Mouse (Mus musculus) CH12.LX (cell line): ENCODE data around the gene Znfx1. TPM values are rescaled to one million over a fixed set of nuclear protein-coding genes. Genes with fewer than 3 reads are reported as not detected.

Source experiments
- DNase-seq: peaks from one replicate; pipeline ENCODE4 v3.0.0-alpha.2; 2013; ENCODE audit errors: extremely low read depth
- H3K27ac ChIP-seq: 2 replicates; pipeline ENCODE4 v1.5.1; 2012; ENCODE audit warnings: low read depth, mild to moderate bottlenecking, control low read depth, moderate library complexity; ENCODE audit not compliant: insufficient read depth
- H3K27me3 ChIP-seq: replicated peaks from 2 replicates; pipeline ENCODE3; 2012; ENCODE audit warnings: inconsistent platforms
- H3K36me3 ChIP-seq, 2 experiments: replicated peaks in 1 of 2; 2 replicates each; pipeline versions ENCODE3 to v1.6.1; 2012; ENCODE audit warnings: inconsistent platforms in 1 of 2, low read length in 1 of 2, mild to moderate bottlenecking in 1 of 2, mixed read lengths in 1 of 2, moderate library complexity in 1 of 2; ENCODE audit not compliant: control insufficient read depth in 1 of 2, insufficient read depth in 1 of 2
- H3K4me1 ChIP-seq, 2 experiments: 2 replicates each; pipeline ENCODE4 v1.6.1; 2012; ENCODE audit warnings: inconsistent platforms in 1 of 2, moderate library complexity in 1 of 2; ENCODE audit not compliant: insufficient read depth in 2 of 2, control insufficient read depth in 1 of 2
- H3K4me2 ChIP-seq: 2 replicates; pipeline ENCODE4 v1.6.1; 2012; ENCODE audit warnings: low read depth, mild to moderate bottlenecking, control low read depth; ENCODE audit not compliant: poor library complexity, insufficient read depth, severe bottlenecking
- H3K4me3 ChIP-seq, 3 experiments: fragments of 150-350 bp in 1 of 3; sonication (generic) in 1 of 3; replicated peaks in 1 of 3; 2 replicates each; pipeline versions ENCODE3 to v1.5.1; 2011 to 2012; ENCODE audit warnings: low read depth in 2 of 3, low read length in 2 of 3, mild to moderate bottlenecking in 2 of 3, moderate library complexity in 2 of 3, control low read depth in 1 of 3, improper control_type of control experiment in 1 of 3, inconsistent platforms in 1 of 3, mixed read lengths in 1 of 3; ENCODE audit not compliant: poor library complexity in 1 of 3
- H3K79me2 ChIP-seq: replicated peaks from 2 replicates; pipeline ENCODE4 v1.6.1; 2012; ENCODE audit warnings: mild to moderate bottlenecking, moderate library complexity; ENCODE audit not compliant: control insufficient read depth, poor library complexity, insufficient read depth, severe bottlenecking; ENCODE audit errors: extremely low read depth
- H3K9ac ChIP-seq: 2 replicates; pipeline ENCODE4 v1.6.1; 2012; ENCODE audit warnings: low read depth, mild to moderate bottlenecking, control low read depth, moderate library complexity; ENCODE audit not compliant: insufficient read depth
- H3K9me3 ChIP-seq: replicated peaks from 2 replicates; pipeline ENCODE3; 2012; ENCODE audit warnings: low read length, inconsistent platforms, mixed read lengths
- BHLHE40 ChIP-seq: IDR thresholded peaks from 2 replicates; pipeline ENCODE4 v1.6.1; 2011; ENCODE audit warnings: mild to moderate bottlenecking, low read depth, low read length, improper control_type of control experiment
- CTCF ChIP-seq, 2 experiments: IDR thresholded peaks in 1 of 2; conservative IDR thresholded peaks in 1 of 2; 2 replicates each; pipeline ENCODE4 v1.5.1; 2011 to 2012; ENCODE audit warnings: low read depth in 2 of 2, low read length in 2 of 2, improper control_type of control experiment in 1 of 2, inconsistent platforms in 1 of 2, mild to moderate bottlenecking in 1 of 2, moderate library complexity in 1 of 2
- E2F4 ChIP-seq: IDR thresholded peaks from 2 replicates; pipeline ENCODE4 v1.6.1; 2011; ENCODE audit warnings: low read depth, low read length, improper control_type of control experiment; ENCODE audit not compliant: insufficient replicate concordance
- ELF1 ChIP-seq: IDR thresholded peaks from 2 replicates; pipeline ENCODE4 v1.6.1; 2014; ENCODE audit warnings: low read depth, mild to moderate bottlenecking, inconsistent platforms, low read length, improper control_type of control experiment
- HCFC1 ChIP-seq: IDR thresholded peaks from 2 replicates; pipeline ENCODE4 v1.6.1; 2012; ENCODE audit warnings: low read depth, mild to moderate bottlenecking, inconsistent platforms, low read length, improper control_type of control experiment
- JUND ChIP-seq: conservative IDR thresholded peaks from 2 replicates; pipeline ENCODE4 v1.6.1; 2011; ENCODE audit warnings: low read depth, low read length, improper control_type of control experiment
- KAT2A ChIP-seq: IDR thresholded peaks from 2 replicates; pipeline ENCODE4 v1.6.1; 2012; ENCODE audit warnings: low read length, improper control_type of control experiment, inconsistent platforms; ENCODE audit not compliant: insufficient replicate concordance
- MAFK ChIP-seq: IDR thresholded peaks from 2 replicates; pipeline ENCODE4 v1.6.1; 2011; ENCODE audit warnings: low read length, improper control_type of control experiment; ENCODE audit not compliant: insufficient replicate concordance
- MAX ChIP-seq: IDR thresholded peaks from 2 replicates; pipeline ENCODE4 v1.6.1; 2011; ENCODE audit warnings: low read length, improper control_type of control experiment
- MEF2A ChIP-seq: IDR thresholded peaks from 2 replicates; pipeline ENCODE4 v1.6.1; 2014; ENCODE audit warnings: low read depth, mild to moderate bottlenecking, inconsistent platforms, low read length, improper control_type of control experiment, borderline replicate concordance
- NRF1 ChIP-seq: IDR thresholded peaks from 2 replicates; pipeline ENCODE4 v1.6.1; 2014; ENCODE audit warnings: low read depth, mild to moderate bottlenecking, inconsistent platforms, low read length, improper control_type of control experiment, moderate library complexity
- POLR2A ChIP-seq: IDR thresholded peaks from 2 replicates; pipeline ENCODE4 v1.6.1; 2011; ENCODE audit warnings: low read depth, mild to moderate bottlenecking, improper control_type of control experiment, low read length
- RAD21 ChIP-seq: IDR thresholded peaks from 2 replicates; pipeline ENCODE4 v1.6.1; 2011; ENCODE audit warnings: low read depth, mild to moderate bottlenecking, low read length, improper control_type of control experiment, moderate library complexity
- TCF12 ChIP-seq: IDR thresholded peaks from 2 replicates; pipeline ENCODE4 v1.6.1; 2014; ENCODE audit warnings: low read depth, mild to moderate bottlenecking, inconsistent platforms, low read length, improper control_type of control experiment
- USF2 ChIP-seq: conservative IDR thresholded peaks from 2 replicates; pipeline ENCODE4 v1.6.1; 2011; ENCODE audit warnings: low read depth, low read length, improper control_type of control experiment
- ZMIZ1 ChIP-seq: IDR thresholded peaks from 2 replicates; pipeline ENCODE4 v1.6.1; 2012; ENCODE audit warnings: low read depth, mild to moderate bottlenecking, inconsistent platforms, low read length, improper control_type of control experiment
- ZNF384 ChIP-seq: IDR thresholded peaks from 2 replicates; pipeline ENCODE4 v1.6.1; 2012; ENCODE audit warnings: low read depth, low read length, improper control_type of control experiment, inconsistent platforms
- dilution Hi-C: fragments of 300-500 bp; cut with MboI; formaldehyde crosslinking; loops from 2 replicates; pipeline ENCODE4 v1.14.3; 2020; ENCODE audit warnings: low sequenced_read_pairs; ENCODE audit not compliant: extremely low pct_unique_long_range_greater_than_20kb, extremely low pct_ligation_motif_present
- in situ Hi-C: fragments of 300-500 bp; cut with MboI; formaldehyde crosslinking; loops from 3 replicates; pipeline ENCODE4 v1.14.3; 2019; ENCODE audit warnings: low sequenced_read_pairs, low pct_ligation_motif_present, low pct_unique_long_range_greater_than_20kb, mixed read lengths
- polyA plus RNA-seq: library from polyadenylated mRNA; unstranded; fragments of >175 nt; gene quantifications from 2 replicates; pipeline ENCODE4 v1.2.1, GENCODE M21; 2012; ENCODE audit warnings: low read depth; ENCODE audit not compliant: insufficient read length
- total RNA-seq, 2 experiments: library from RNA; depleted of rRNA; stranded (reverse); fragments of 300-350 nt in 1 of 2; fragments of >200 nt in 1 of 2; gene quantifications; 2 replicates each; pipeline ENCODE4 v1.2.3; 2012 to 2014

Gene Znfx1
- total and polyA plus RNA-seq, 3 experiments = 5.1 to 9.0 (median 8.1) TPM

DNA sequence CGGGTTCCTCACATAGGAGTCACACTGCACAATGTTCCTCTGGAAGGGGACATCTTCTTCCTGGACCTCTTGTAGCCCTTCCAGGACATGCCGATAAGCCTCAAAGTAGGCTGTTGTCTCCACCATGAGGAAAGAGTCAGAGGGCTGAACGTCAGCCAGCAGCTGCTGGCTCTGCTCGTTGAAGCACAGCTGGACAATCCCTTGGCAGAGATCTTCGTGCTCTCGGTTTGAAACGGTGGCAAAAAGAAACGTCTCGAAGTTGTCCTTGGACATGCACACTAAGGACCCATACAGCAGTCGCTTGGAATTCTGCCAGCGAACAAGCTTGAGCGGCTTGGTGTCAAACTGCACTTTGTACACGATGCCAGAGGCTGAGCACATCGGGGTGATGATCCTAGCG lies 7.4 kb downstream of the Znfx1 start:
- in situ Hi-C loops (no loop called here), dilution Hi-C loops (no loop called here)
- TF ChIP-seq CTCF (conservative IDR thresholded peaks at IDR 0.05 in 1 of 2, IDR thresholded peaks at IDR 0.05 in 1 of 2; ENCODE audit: low read depth in 2 of 2, low read length in 2 of 2) (no peak), RAD21 (no peak), USF2 (no peak), E2F4 (no peak), TCF12 (no peak), BHLHE40 (no peak), ZNF384 (no peak), MEF2A (no peak), HCFC1 (no peak), MAFK (no peak)
- peaks cover 0 to 48% of the 10 kb centered on the region in 2 experiments; a peak in 2 of 4 replicates for H3K4me1 ChIP-seq
- no peak overlapping the region for H3K27ac ChIP-seq
- no peak overlapping the region for H3K4me2 ChIP-seq
- H3K9me3 ChIP-seq = no peaks in the 10 kb centered on the region
- no peak overlapping the region for H3K4me3 ChIP-seq
- no peak overlapping the region for H3K9ac ChIP-seq
- H3K27me3 ChIP-seq = no peaks in the 10 kb centered on the region
- peaks cover 42 to 71% of the 10 kb centered on the region in 2 experiments for H3K36me3 ChIP-seq
- no peaks in the 10 kb centered on the region; the same call in none of the 2 replicates for H3K79me2 ChIP-seq
- DNase-seq = no peak

DNA sequence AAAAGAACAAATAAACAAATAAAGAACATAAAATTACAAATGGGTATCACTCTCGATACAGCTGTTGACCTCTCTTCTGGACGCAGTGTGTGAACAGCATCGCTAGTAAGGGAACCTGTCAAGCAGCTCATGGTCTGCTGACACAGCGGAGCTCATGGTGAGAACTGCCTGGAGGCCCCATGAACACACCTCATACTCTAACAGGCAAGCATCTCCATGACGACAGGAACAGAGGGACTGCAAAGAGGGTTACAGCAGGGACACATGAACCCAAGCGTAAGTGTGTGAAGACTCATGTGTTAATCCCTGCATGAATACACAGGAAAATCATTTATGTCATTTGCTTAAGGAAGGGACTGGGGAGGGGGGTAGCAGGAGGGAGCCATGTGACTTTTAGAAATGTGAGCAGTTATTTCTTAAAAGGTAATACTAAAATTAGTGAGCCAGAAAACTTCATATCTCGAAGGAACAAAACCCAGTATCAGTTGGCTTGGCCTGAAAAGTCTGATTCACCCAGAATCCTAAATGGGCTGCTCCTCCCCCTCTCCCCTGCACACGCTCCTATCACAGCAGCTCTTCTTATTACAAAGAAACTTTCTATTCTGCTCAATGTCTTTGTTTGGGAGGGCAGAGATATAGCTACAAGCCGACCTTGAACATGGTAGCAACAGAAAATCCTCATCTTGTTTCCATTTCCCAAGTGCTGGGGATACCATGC lies 9.5 kb downstream of the Znfx1 start:
- no peak overlapping the region for H3K27ac ChIP-seq

More for the DNA sequence above, 9.5 kb downstream of the Znfx1 start:
- DNase-seq = no peak
- Histone ChIP-seq H3K4me1 (peaks cover 0 to 28% of the 10 kb centered on the region in 2 experiments; a peak in 2 of 4 replicates), H3K27me3 (no peaks in the 10 kb centered on the region), H3K79me2 (no peaks in the 10 kb centered on the region; the same call in none of the 2 replicates), H3K4me3 (no peak overlapping the region), H3K9ac (no peak overlapping the region), H3K4me2 (no peak overlapping the region), H3K36me3 (peaks cover 54 to 86% of the 10 kb centered on the region in 2 experiments), H3K9me3 (no peaks in the 10 kb centered on the region)
- TF ChIP-seq USF2 (no peak), MEF2A (no peak), HCFC1 (no peak), RAD21 (no peak), ELF1 (no peak), MAFK (no peak), JUND (no peak), MAX (no peak), ZMIZ1 (no peak), ZNF384 (no peak), KAT2A (no peak), TCF12 (no peak), POLR2A (no peak), E2F4 (no peak), NRF1 (no peak)
- dilution Hi-C loops (no loop called here), in situ Hi-C loops (no loop called here)
